Mouse (Mus musculus) gastrocnemius, postnatal 25 days (tissue): ENCODE results near the gene Klf13. TPM values are rescaled to one million over a fixed set of nuclear protein-coding genes. Genes with fewer than 3 reads are reported as not detected.

Experiments
- DNase-seq: peaks from one replicate; pipeline ENCODE4 v3.0.0; 2022
- total RNA-seq, 2 experiments: library from RNA; stranded (reverse); gene quantifications; 1 replicate in 1 of 2; 2 replicates in 1 of 2; pipeline ENCODE4 v1.2.3; 2021

The Klf13 gene
- total RNA-seq, 2 experiments from 2014 or later: 38.9 to 43.1 TPM

DNA sequence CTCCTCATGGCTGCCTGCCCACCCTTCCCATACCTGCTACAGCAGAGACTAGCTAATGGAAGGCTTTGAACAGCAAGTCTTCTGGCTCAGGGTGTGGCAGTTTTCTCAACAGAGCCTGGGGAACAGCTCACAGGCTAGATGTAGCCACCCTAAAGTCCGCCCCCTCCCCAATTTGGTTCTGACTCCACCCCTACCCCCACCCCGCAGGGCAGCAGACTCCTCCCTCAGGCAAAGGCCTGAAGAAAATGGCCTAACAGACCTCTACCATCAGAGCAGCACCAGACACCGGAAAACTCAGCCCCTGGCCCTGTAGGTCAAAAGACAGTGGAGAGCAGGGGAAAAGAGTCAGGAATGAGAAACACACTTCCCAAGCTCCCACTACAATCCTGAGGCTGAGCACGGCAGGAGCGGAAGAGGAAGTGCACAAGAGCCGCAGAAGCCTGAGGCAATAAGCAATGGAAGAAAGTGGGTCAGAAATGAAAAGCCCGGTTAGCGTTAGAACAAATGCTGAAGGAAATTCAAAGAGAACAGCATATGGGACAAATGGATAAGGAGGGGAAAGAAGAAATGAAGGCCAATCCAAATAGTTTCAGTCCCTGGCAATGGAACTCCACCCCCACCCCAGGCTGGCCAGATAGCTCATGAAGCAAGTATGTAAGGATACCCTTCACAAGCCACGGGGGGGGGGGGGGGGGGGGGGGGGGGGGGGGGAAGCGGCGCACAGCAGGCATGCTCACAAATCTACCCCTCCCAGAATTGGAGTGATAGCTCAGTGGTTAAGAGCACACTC, 30.0 kb downstream of the Klf13 start:
- DNase-seq: no peak

- no peak for DNase-seq
Measured at GRCm38 (mm10) chr7:63907778-63908495, 30.8 kb downstream of the Klf13 start.

DNA sequence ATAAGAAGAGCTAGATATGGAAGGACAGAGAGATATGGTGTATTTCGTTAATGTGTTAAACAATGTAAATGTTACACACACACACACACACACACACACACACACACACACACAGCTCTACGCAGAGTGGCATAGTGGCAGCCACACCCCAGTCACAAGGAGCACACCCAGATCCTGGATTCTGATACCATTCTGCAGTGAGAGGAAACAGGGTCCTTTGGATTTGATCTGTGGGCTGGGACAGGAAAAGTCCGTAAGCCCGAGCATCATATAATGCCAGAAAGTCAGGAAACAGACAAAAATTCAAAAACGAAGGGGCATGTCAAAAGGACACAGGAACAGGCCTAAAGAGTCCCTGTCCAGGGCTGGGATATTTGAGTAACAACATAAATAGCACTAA, 33.1 kb downstream of the Klf13 start:
- no peak for DNase-seq

- DNase-seq: peak; percentile 60
Measured at GRCm38 (mm10) chr7:63905190-63905589, 33.5 kb downstream of the Klf13 start.

- DNase-seq: no peak
Measured at GRCm38 (mm10) chr7:63903635-63904380, 34.9 kb downstream of the Klf13 start.

DNA sequence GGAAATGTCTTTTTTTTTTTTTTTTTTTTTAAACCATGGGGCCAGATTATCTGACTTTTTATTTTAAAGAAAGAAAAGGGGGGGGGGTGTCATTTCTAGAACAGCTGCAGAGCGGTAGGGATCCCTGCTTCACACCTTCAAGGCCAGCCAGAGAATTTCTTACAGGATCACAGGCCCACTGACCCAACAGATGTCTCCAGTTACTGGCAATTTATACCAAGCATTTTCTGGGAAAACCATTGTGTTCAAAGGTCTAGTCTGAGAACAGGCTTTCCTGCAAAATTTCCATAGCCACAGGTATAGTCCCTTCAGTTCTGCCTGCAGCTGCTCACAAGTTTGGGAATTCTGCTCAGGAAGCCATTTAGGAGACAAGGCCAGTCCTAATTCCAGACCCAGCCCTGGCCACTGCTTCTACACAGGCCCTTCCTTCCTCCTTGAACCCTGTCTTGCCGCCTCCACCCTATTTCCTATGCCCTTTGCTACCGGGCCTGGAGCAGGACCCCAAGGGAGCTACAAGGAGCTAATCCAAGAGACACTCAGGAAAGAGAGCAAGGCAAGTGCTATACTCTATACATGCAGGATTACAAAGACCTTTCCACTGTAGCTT, 36.0 kb downstream of the Klf13 start:
- no peak for DNase-seq

GRCm38 (mm10) chr7:63901942-63902341, 36.8 kb downstream of the Klf13 start:
- no peak for DNase-seq

DNA sequence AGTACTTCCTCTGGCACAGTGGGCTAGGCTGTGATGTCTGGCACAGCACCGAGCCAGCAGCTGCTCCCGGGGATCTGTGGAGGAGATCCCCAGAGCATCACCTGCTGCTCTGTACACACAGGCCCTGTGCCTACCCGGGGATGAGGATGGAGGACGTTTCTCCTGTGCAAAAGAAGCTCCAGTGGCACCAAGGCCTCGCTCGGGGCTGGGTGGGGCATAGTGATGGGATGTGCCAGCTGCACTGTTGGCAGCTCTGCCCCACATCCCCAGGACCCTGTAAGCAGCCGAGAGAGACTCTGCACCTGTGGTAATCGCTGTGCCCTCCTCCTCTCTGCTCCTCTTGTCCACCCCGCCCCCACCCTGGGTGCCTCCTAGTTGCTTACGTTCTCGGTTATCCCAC, 37.4 kb downstream of the Klf13 start:
- peak; percentile 70 for DNase-seq

GRCm38 (mm10) chr7:63900411-63900810, 38.3 kb downstream of the Klf13 start:
- DNase-seq: no peak

GRCm38 (mm10) chr7:63899925-63900324, 38.8 kb downstream of the Klf13 start:
- DNase-seq: no peak

- no peak for DNase-seq
Measured at GRCm38 (mm10) chr7:63898201-63898600, 40.5 kb downstream of the Klf13 start.

DNA sequence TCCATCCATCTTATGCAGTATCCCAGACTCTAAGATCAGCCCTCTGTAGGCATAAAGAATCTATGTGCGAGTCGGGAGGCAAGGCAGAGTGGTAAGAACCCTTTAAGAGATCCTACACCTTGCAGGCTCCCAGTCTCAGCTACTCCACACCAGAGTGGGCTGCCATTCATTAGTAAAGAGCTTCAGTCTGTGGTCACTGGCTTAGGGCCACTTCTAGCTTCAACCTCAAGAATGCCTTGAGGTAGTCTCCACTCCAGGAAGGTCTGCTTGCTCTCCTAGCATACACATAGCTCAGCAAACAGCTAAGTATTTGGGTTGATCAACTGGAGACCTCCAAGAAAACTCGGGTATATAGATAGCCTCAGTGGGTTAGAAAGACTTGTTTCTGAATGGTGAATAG, 41.1 kb downstream of the Klf13 start:
- DNase-seq: no peak

DNA sequence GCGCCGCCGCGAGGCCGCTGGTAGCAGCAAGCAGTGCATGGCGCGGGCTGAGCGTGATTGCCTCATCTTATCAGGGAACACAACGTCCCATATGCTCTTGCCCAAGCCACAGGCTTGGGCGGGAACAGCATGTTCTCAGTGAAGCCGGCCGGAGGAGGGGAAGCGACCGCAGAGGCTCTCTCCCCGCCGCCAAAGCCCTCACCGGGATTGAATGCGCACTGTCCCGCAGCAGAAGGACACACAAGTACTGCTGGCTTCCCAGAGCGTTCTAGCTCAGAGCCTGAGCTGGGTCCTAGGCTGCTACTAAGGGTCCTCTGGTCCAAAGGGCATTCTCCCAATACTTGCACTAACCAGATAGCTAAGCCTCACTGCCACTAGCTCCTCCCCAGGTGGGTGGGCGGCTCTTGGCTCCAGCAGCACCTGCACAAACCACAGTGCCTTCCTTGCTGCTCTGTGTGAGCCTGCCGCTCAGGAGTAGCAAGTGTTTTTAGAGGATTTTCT, 41.7 kb downstream of the Klf13 start:
- DNase-seq: peak; percentile 98

- no peak for DNase-seq
Measured at GRCm38 (mm10) chr7:63896276-63896967, 42.3 kb downstream of the Klf13 start.

DNA sequence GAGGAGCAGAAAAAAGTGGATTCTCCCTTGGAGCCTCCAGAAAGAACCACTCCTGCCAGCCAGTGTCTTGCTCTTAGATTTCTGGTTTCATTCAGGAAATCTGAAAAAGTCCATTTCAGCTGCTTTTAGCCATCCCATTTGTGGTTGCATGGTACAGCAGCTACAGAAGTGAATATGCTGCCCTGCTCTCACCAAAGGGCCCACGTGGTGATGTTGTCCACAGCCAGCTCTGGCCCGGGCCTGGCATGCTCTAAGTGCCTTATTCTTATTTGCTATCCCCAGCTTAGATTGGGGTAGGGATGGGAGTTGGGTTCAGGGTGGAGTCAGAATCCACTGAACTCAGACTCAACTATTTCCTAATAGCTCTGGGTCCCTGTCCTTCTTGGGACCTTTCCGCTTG, 43.5 kb downstream of the Klf13 start:
- DNase-seq: no peak

DNA sequence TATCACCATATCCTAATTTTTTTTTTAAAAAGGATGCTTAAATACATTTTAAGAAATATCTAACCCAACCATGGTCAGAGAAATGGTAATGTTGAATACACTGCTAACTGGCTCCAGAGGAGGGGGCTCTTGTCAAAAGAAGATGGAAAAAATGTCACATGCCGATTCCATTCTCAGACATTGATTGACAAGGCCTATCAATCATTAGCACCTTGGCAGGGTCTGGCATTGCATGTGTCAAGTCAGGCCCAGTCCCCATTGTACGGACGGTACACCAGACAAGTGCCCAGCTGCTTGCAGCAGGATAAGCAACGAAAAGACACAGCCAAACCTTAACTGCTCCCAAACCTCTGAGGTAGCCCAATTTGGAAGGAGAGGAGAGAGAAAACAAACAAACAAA, 44.1 kb downstream of the Klf13 start:
- DNase-seq: no peak

GRCm38 (mm10) chr7:63893729-63894128, 45.0 kb downstream of the Klf13 start:
- no peak for DNase-seq

DNA sequence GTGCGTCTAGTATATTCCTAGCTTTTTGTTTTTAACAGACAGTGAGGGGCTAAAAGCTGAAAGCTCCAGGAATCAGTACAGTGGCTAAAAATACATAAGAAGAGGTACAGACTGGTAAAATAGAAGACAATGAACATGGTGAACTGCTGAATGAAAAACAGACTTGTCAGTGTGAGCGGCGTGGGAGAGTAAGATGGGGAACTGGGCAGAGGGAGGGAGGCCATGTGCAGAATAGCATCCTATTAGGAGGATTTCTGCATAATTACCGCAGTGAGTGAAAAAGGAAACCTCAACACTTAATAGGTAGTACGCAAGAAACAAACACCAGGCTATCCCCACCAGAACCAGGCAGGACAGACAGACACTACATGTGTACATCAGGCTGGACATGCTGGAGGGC, 45.5 kb downstream of the Klf13 start:
- DNase-seq: no peak

DNA sequence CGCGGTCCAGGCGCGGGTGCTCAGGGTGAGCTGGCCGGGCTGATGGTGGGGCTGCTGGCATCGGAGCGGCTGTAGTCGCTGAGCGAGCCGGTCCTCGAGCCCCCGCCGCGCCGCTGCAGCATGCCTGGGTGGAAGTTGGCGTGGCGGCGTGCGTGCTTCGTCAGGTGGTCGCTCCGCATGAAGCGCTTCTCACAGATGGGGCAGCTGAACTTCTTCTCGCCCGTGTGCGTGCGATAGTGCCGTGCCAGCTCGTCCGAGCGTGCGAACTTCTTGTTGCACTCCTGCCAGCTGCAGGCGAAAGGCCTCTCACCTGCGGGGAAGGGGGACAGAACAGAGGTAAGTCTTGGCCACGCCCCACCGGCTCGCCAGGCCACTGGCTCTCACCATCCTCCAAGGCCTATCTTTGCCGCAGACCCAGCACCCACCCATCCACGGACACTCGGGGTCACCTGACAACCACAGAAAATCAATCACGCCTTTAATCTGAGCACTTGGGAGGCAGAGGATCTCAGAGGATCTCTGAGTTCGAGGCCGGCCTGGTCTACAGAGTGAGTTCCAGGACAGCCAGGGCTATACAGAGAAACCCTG, 47.1 kb downstream of the Klf13 start:
- DNase-seq: no peak

DNA sequence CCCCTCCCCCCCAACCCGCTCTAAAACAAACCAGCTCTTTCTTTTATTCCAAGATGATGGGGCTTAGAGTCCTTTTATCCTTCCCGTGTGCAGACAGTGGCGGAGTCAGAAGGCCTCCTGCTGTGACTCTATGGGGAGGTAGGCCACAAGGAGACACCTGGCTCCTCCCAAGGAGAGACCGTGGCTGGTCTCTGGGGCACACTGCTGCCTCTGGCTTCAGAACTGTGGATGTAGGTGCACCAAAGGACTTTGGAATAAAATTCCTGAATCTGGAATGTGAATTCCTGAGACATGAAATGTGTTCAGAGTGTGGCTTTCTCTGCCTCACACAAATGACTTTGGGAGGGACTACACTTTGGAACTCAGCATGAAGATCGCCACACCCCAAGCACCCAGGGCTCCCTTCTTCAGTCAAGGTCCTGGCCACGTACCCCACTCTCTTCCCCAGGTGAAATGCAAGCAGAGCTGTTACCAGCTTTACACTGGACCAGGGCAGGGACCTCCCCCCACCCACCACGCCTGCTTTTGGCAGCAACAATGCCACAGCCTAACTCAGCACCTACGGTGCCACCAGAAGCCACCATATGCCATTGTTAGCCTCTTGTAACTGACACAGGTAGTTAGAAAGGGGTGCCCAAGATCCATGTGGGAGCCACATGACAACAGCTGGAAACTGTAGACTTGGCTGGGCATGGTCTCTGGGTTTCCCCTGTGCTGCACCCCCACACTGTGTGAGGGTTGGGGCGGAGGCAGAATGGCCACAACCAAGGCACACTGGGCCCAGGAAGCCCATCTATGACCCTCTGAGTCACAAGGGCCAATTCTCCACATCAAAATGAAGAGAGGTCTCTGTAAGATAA, 49.4 kb downstream of the Klf13 start:
- no peak for DNase-seq
